Mouse (Mus musculus) midbrain, embryonic 13.5 days (tissue): ENCODE measurements around the gene Ecel1. TPM values are rescaled to one million over a fixed set of nuclear protein-coding genes. Genes with fewer than 3 reads are reported as not detected.

Source experiments
- polyA plus RNA-seq: library from polyadenylated mRNA; unstranded; fragments of >200 nt; fragmentation: Nextera tagmentation; extraction: Ambion mirVana; gene quantifications from 2 replicates; pipeline ENCODE4 v1.2.1, GENCODE M21; 2015

The Ecel1 gene
- polyA plus RNA-seq, 1 experiment from 2014 or later = 15.0 TPM

Other genes starting within 250 kb of the Ecel1 start
- gene Alppl2, start 66.6 kb downstream of the Ecel1 start, polyA plus RNA-seq = not detected in 2 replicates
- gene Alpi, start 54.9 kb downstream of the Ecel1 start, polyA plus RNA-seq = 0.08 TPM in 1 of 2 replicates, not detected in the other
- gene Akp3, start 31.5 kb downstream of the Ecel1 start, polyA plus RNA-seq = not detected in 2 replicates
- 0.12 TPM in 1 of 2 replicates, not detected in the other for gene Prss56, start 26.8 kb upstream of the Ecel1 start, polyA plus RNA-seq
- not detected in 2 replicates for gene Chrnd, start 34.1 kb upstream of the Ecel1 start, polyA plus RNA-seq
- gene Chrng, start 48.1 kb upstream of the Ecel1 start, polyA plus RNA-seq = not detected in 2 replicates
- gene Eif4e2, start 57.4 kb upstream of the Ecel1 start, polyA plus RNA-seq = 110 TPM in 2 replicates
- gene Efhd1, start 107.8 kb upstream of the Ecel1 start, polyA plus RNA-seq = 0.51 and 1.0 TPM in 2 replicates
- 70.6 and 74.5 TPM in 2 replicates for gene Gigyf2, start 170.5 kb upstream of the Ecel1 start, polyA plus RNA-seq
- gene Kcnj13, start 238.2 kb upstream of the Ecel1 start, polyA plus RNA-seq = 2.2 and 4.1 TPM in 2 replicates